Mouse (Mus musculus) stomach, embryonic 15.5 days (tissue): ENCODE measurements around the gene Arhgdib. TPM values are rescaled to one million over a fixed set of nuclear protein-coding genes. Genes with fewer than 3 reads are reported as not detected.

ENCODE experiments used
- ATAC-seq: fragments of 200-750 bp; cut with Nextera tagmentation; 2 replicates; pipeline ENCODE4 v1.8.0; 2017; ENCODE audit warnings: low read depth, moderate number of reproducible peaks, moderate TSS enrichment; ENCODE audit not compliant: insufficient read depth, low FRiP score
- H3K27ac ChIP-seq: fragments of 300-500 bp; sonication (generic); 2 replicates; pipeline ENCODE4 v1.5.1; 2015; ENCODE audit warnings: mild to moderate bottlenecking, inconsistent platforms
- H3K27me3 ChIP-seq: fragments of 300-500 bp; sonication (generic); replicated peaks from 2 replicates; pipeline ENCODE4 v1.6.1; 2015; ENCODE audit warnings: inconsistent platforms
- H3K36me3 ChIP-seq: fragments of 300-500 bp; sonication (generic); 2 replicates; pipeline ENCODE4 v1.6.1; 2015; ENCODE audit warnings: inconsistent platforms
- H3K4me1 ChIP-seq: fragments of 300-500 bp; sonication (generic); 2 replicates; pipeline ENCODE4 v1.6.1; 2015; ENCODE audit warnings: inconsistent platforms
- H3K4me2 ChIP-seq: fragments of 300-500 bp; sonication (generic); 2 replicates; pipeline ENCODE4 v1.6.1; 2015; ENCODE audit warnings: mild to moderate bottlenecking, inconsistent platforms
- H3K4me3 ChIP-seq: fragments of 300-500 bp; sonication (generic); replicated peaks from 2 replicates; pipeline ENCODE4 v1.5.1; 2015; ENCODE audit warnings: inconsistent platforms
- H3K9ac ChIP-seq: fragments of 300-500 bp; sonication (generic); 2 replicates; pipeline ENCODE4 v1.6.1; 2015; ENCODE audit warnings: inconsistent platforms
- H3K9me3 ChIP-seq: fragments of 300-500 bp; sonication (generic); 2 replicates; pipeline ENCODE4 v1.6.1; 2016; ENCODE audit warnings: inconsistent platforms
- WGBS: fragments of 180-500 bp; shearing (Covaris S2); methylation state at CpG from one replicate; pipeline ENCODE4 v1.1.7; 2015; 5-methylcytosine and 5-hydroxymethylcytosine counted together
- polyA plus RNA-seq: library from polyadenylated mRNA; unstranded; fragments of >200 nt; fragmentation: Nextera tagmentation; extraction: Ambion mirVana; gene quantifications from 2 replicates; pipeline ENCODE4 v1.2.1, GENCODE M21; 2015

Gene Arhgdib
- polyA plus RNA-seq, 1 experiment from 2014 or later: 70.2 TPM

DNA sequence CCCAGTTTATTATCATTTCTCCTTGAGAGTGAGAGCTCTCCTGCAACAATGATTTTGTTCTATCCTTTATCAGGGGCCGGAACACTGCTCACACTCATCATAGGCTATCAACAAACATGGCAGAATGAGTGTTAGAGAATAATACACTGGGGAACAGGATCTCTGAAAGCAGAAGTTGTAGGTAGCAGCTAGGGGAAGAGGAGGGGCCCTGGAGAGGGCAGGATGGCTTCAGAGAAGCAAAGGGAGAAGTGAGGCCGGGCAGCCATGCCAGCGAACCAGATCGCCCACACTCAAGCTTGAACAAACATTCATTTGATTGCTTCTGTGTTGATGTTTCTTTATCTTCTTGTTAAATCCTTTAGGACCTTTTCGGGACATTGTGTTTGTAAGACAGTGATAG lies 4.5 kb upstream of the Arhgdib start:
- WGBS: 63% methylated on average over 5 of the region's 5 CpGs
- H3K4me2 ChIP-seq: no peak overlapping the region

DNA sequence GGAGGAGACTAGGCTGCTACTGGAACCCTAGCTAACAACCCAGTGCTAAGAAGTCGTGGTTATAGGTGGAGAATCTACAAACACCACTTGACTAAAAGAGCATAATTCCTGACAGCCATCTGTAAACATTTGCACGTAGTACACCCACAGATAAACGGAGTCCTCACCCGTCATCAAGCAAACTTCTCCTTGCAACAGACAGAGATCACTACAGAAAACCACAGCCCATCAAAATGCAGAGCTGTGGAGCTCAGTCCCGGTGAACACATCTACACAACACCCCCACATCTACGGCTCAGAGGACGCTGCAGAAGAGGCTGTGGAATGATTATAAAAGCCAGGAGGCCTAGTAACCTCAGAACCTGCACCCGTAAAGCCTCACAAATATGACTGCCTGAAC lies 2.8 kb upstream of the Arhgdib start:
- Histone ChIP-seq H3K4me3 (no peak overlapping the region), H3K4me2 (no peak overlapping the region), H3K27ac (no peak overlapping the region), H3K27me3 (no peaks in the 10 kb centered on the region), H3K4me1 (peaks cover 18% of the 10 kb centered on the region), H3K9ac (no peak overlapping the region), H3K36me3 (no peaks in the 10 kb centered on the region), H3K9me3 (no peaks in the 10 kb centered on the region)
- 63% methylated on average over 8 of the region's 8 CpGs for WGBS
- no peak for ATAC-seq

More for the DNA sequence above, 4.5 kb upstream of the Arhgdib start:
- H3K36me3 ChIP-seq: no peaks in the 10 kb centered on the region
- no peak overlapping the region for H3K9ac ChIP-seq
- ATAC-seq: no peak
- H3K27me3 ChIP-seq: no peaks in the 10 kb centered on the region
- H3K9me3 ChIP-seq: no peaks in the 10 kb centered on the region
- H3K4me1 ChIP-seq: peaks cover 6% of the 10 kb centered on the region
- no peak overlapping the region for H3K4me3 ChIP-seq
- H3K27ac ChIP-seq: no peak overlapping the region

- H3K9me3 ChIP-seq: no peaks in the 10 kb centered on the region
- H3K27me3 ChIP-seq: no peaks in the 10 kb centered on the region
- no peak overlapping the region for H3K4me2 ChIP-seq
- no peaks in the 10 kb centered on the region for H3K36me3 ChIP-seq
- H3K4me1 ChIP-seq: peaks cover 18% of the 10 kb centered on the region
- ATAC-seq: no peak
- H3K9ac ChIP-seq: no peak overlapping the region
- H3K27ac ChIP-seq: no peak overlapping the region
- no peak overlapping the region for H3K4me3 ChIP-seq
Observed at GRCm38 (mm10) chr6:136943392-136943791, 1.7 kb upstream of the Arhgdib start.

DNA sequence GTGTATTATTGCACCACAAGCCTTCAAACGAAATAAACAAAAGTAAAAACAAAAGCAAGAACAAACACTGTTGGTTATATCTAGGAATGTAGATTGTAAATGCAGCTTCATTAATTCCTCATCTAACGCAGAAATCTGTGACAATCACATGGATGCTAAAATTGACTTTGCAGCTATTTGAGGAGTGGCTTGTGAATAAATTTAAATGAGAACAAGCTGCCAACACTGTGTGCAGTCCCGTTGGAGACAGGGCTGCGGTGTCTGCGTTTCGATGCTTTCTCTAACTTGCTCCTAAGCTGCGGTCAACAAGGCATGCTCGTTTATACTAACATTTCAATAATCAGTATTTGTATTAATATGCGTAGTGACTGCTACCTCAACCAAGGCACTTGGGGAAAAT lies 581 bp upstream of the Arhgdib start:
- no peak for ATAC-seq
- H3K27ac ChIP-seq: no peak overlapping the region
- no peak overlapping the region for H3K4me3 ChIP-seq
- no peaks in the 10 kb centered on the region for H3K36me3 ChIP-seq
- H3K9me3 ChIP-seq: no peaks in the 10 kb centered on the region
- 83% methylated on average over 9 of the region's 9 CpGs for WGBS
- H3K9ac ChIP-seq: no peak overlapping the region
- no peaks in the 10 kb centered on the region for H3K27me3 ChIP-seq
- no peak overlapping the region for H3K4me2 ChIP-seq
- peaks cover 18% of the 10 kb centered on the region for H3K4me1 ChIP-seq

- Histone ChIP-seq H3K9ac (no peak overlapping the region), H3K9me3 (no peaks in the 10 kb centered on the region), H3K4me1 (peaks cover 18% of the 10 kb centered on the region), H3K27me3 (no peaks in the 10 kb centered on the region), H3K4me2 (peak overlapping the region; percentile 9; the same call in 1 of the 2 replicates), H3K36me3 (no peaks in the 10 kb centered on the region), H3K27ac (peak overlapping the region; percentile 80), H3K4me3 (peak overlapping the region; percentile 1; the same call in 1 of the 2 replicates)
- ATAC-seq: no peak
- WGBS: 67% methylated on average over 11 of the region's 11 CpGs
Observed at GRCm38 (mm10) chr6:136940188-136940960, 1.3 kb downstream of the Arhgdib start.

DNA sequence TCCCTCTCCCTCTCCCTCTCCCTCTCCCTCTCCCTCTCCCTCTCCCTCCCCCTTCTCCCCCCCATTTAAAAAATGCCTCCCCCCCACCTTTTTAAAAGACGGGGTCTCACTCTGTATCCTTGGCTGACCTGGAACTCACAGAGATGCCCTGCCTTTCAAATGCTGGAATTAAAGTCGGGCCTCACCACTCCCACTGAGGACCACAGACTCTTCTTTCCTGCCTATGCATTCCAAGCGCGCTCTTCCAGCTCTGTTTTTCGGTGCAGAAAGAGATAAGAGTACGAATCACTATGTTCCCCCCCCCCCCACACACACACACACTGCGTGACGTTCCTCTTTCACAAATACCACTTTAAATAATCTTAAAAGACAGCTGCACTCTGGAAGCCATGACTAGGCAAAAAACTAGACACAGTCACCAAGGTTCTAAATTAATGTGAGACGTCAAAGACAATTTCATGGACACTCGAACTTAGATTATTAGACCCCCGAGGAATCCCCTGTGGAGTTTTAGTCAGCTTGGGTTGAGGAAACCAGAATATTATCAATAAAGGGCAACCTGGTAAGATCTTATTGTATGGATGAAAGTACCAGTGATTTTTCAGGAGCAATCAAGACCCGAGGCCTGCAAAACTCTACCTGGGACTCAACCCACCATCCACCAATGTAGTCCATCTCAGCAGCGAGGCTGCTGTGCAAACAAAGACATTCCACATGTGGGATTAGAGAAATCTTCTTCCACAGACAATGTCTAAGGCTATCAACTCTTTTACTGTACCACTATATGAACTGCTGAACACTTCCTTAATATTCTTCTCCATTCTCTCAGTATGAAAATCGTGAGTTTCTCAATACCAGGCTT lies 2.1 kb downstream of the Arhgdib start:
- peaks cover 18% of the 10 kb centered on the region for H3K4me1 ChIP-seq
- H3K36me3 ChIP-seq: no peaks in the 10 kb centered on the region
- H3K27ac ChIP-seq: peak overlapping the region; percentile 80; the same call in 1 of the 2 replicates
- no peaks in the 10 kb centered on the region for H3K9me3 ChIP-seq
- ATAC-seq: no peak
- H3K27me3 ChIP-seq: no peaks in the 10 kb centered on the region
- no peak overlapping the region for H3K4me3 ChIP-seq
- WGBS: 64% methylated on average over 13 of the region's 14 CpGs
- H3K4me2 ChIP-seq: no peak overlapping the region
- H3K9ac ChIP-seq: no peak overlapping the region

DNA sequence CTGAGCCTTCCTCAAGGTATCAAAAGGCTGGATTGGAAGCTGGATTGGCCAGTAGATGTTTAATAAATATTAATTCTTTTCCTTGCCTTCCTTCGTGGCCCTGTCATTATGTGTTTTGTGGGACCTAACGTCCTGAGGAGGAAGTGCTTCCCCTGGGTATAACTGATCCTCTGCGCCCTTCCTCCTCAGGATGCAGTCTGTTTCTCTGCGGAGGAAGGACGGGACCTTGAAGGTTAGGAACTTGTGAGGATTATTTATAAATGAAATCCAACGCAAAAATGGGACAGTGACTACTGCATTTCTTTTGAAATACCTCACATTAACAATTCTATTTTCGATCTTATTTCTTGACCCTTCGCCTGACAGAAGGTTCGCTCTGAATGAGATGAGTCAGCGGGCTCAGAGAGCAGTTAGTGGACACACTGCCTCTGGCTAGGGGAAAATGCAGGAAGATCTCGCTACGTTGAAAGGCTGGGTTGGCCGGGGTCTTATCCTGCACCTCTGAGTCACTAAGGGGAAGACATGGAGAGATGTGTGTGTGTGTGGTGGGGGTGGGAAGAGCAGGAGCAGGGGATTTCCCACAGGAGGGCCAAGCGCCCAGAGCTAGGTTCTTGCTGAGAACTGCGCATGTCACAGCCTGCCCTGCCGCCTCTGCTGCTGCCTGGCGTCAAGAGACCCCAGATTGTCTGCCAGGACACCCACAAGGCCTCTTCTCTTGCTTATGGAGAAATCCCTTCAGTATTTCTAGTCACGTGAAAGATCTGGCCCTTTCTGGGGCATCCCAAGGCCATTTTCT lies 3.2 kb downstream of the Arhgdib start:
- Histone ChIP-seq H3K4me2 (no peak overlapping the region), H3K36me3 (no peaks in the 10 kb centered on the region), H3K4me1 (peaks cover 18% of the 10 kb centered on the region), H3K27me3 (no peaks in the 10 kb centered on the region), H3K27ac (no peak overlapping the region), H3K9me3 (no peaks in the 10 kb centered on the region), H3K4me3 (no peak overlapping the region), H3K9ac (no peak overlapping the region)
- WGBS: 71% methylated on average over 18 of the region's 18 CpGs
- no peak for ATAC-seq

DNA sequence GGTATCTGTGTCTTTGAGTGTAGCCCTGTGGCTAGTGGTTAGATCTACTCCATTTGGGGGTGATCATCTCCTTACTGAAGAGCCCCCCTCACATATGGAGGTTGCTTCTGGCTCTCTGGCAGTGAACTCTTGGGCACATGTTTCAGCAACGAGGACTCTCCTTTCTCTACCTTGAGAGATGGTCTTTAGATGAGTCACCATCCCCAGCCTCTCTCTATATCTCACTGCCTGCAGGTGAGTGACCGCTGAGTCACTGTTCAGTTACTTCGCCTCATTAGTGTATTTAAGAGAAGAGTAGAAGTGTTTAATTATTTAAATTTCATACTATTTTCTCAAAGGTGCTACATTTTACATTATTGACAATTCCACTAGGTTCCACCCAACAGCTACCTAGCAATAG lies 4.6 kb downstream of the Arhgdib start:
- Histone ChIP-seq H3K27ac (no peak overlapping the region), H3K36me3 (no peaks in the 10 kb centered on the region), H3K9ac (no peak overlapping the region), H3K4me1 (peaks cover 18% of the 10 kb centered on the region), H3K27me3 (no peaks in the 10 kb centered on the region), H3K4me2 (no peak overlapping the region), H3K9me3 (no peaks in the 10 kb centered on the region), H3K4me3 (no peak overlapping the region)
- no peak for ATAC-seq
- WGBS: 75% methylated on average over 3 of the region's 3 CpGs

- WGBS: 68% methylated on average over 9 of the region's 9 CpGs
- Histone ChIP-seq H3K36me3 (no peaks in the 10 kb centered on the region), H3K27me3 (no peaks in the 10 kb centered on the region)
Observed at GRCm38 (mm10) chr6:136936361-136936760, 5.3 kb downstream of the Arhgdib start.

DNA sequence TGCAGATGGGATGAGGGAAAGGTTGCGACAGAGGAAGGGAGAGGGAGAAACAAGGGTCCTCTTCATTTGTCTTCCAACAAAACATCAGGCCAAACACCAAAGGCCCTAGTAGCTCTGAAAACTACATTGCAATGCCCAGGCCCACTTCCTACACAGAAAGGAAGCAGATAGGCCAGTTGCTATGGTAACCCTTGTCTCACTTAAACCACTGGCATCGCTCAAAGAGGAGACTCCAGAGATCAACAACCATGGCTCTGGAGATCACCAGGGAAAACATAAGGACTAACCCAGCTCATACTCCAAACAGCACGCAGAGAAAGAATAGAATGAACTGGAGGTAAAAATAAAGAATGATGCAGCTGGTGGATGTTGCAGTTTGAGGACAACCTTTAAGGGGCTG lies 6.5 kb downstream of the Arhgdib start:
- no peak overlapping the region for H3K4me2 ChIP-seq
- H3K27ac ChIP-seq: no peak overlapping the region
- H3K9me3 ChIP-seq: no peaks in the 10 kb centered on the region
- H3K27me3 ChIP-seq: no peaks in the 10 kb centered on the region
- no peaks in the 10 kb centered on the region for H3K36me3 ChIP-seq
- no peak for ATAC-seq
- no peak overlapping the region for H3K9ac ChIP-seq
- H3K4me1 ChIP-seq: peaks cover 13% of the 10 kb centered on the region
- 59% methylated on average over 3 of the region's 3 CpGs for WGBS
- no peak overlapping the region for H3K4me3 ChIP-seq

More at GRCm38 (mm10) chr6:136936361-136936760, 5.3 kb downstream of the Arhgdib start:
- Histone ChIP-seq H3K4me3 (no peak overlapping the region), H3K4me2 (no peak overlapping the region), H3K27ac (no peak overlapping the region), H3K9me3 (no peaks in the 10 kb centered on the region), H3K9ac (no peak overlapping the region), H3K4me1 (peaks cover 13% of the 10 kb centered on the region)
- ATAC-seq: no peak

DNA sequence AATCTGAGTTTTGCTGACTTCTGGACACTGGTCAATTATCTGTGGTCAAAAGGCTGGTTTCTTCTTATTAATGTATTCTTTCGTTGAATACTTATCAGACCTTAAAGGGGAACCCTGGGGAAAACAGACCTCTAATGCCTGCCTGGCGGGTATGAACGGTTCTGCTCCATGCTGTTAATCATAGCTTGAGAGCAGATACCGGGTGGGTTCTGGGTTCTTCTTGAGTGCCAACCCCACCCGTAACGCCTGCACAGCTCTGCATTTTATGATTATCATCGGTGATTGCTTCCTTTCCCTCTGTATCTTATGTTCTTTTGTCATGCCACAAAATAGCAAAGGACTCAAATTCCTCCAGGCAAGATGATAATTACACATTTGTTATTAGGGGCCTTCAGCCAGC lies 7.6 kb downstream of the Arhgdib start:
- no peak for ATAC-seq
- Histone ChIP-seq H3K4me3 (no peak overlapping the region), H3K27me3 (no peaks in the 10 kb centered on the region), H3K4me1 (peaks cover 12% of the 10 kb centered on the region), H3K9ac (no peak overlapping the region), H3K27ac (no peak overlapping the region), H3K36me3 (no peaks in the 10 kb centered on the region), H3K9me3 (no peaks in the 10 kb centered on the region), H3K4me2 (no peak overlapping the region)
- 69% methylated on average over 7 of the region's 7 CpGs for WGBS
